Mouse (Mus musculus) small intestine, adult 2 months (tissue): ENCODE results near the gene Tjp1.

ENCODE experiments used
- CTCF ChIP-seq: fragments of 200-500 bp; IDR thresholded peaks from 2 replicates; pipeline ENCODE4 v1.5.1; 2012; ENCODE audit warnings: low read depth, mild to moderate bottlenecking, control low read depth, inconsistent platforms, low read length, moderate library complexity, mixed read lengths; ENCODE audit not compliant: insufficient replicate concordance, insufficient read length; ENCODE audit errors: extremely low read depth
- POLR2A ChIP-seq: fragments of 200-500 bp; IDR thresholded peaks from 2 replicates; pipeline ENCODE4 v1.6.1; 2012; ENCODE audit warnings: low read depth, mild to moderate bottlenecking, control low read depth, inconsistent platforms, low read length, moderate library complexity

DNA sequence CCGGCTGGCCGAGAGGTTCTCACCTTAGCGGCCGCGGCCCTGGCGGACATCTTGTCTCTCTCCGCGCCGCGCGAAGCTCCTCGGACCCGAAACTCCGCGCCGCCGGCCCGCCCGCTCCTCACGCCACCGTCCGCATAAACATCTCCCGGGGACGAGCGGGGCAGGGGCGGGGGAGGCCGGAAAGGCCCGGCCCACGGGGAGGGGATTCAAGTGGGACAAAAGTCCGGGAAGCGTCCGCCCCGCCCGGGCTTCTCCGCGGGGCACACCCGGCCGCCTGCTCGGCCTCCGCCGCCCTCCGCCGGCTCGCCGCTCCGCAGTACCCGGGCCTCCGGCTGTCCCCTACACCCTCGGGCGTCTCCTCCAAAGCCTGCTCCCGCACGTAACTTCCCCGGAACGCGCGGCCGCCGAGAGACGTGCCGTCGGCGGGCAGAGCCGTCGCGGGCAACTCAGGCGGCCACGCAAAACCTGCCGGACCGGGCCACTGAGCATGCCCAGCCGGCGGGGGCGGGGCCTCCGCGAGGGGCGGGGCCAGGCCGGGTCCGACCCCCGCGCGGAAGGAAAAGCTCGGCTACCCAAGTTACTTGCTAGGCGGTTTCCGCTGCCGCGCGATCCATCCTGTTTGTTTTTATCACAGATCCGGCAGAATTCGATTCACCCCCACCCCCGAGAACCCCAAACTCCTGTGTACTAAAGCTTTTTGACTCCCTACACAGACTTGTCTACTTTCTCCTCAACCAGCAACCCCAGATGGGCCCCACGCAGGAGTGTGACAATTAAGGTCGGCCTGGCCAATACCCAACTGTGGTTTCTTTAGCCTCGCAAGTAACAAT is 156.6 kb downstream of the Tjp1 start:
- TF ChIP-seq CTCF (no peak), POLR2A (peak; percentile 76)
